Mouse (Mus musculus) NIH3T3 (cell line): Measurements from ENCODE around the gene 4931422A03Rik.
A peak's percentile ranks its signal among the peaks of the same experiment; 100 is the strongest.

Source experiments
- DNase-seq: peaks from one replicate; pipeline ENCODE4 v3.0.0-alpha.2; 2012; ENCODE audit warnings: low read depth

Gene 4931422A03Rik

GRCm38 (mm10) chr2:103935691-103936435 is 92.3 kb downstream of the 4931422A03Rik start:
- no peak for DNase-seq

- DNase-seq: no peak
Observed at GRCm38 (mm10) chr2:103934670-103935069, 93.5 kb downstream of the 4931422A03Rik start.

- no peak for DNase-seq
Observed at GRCm38 (mm10) chr2:103934270-103934669, 93.9 kb downstream of the 4931422A03Rik start.

DNA sequence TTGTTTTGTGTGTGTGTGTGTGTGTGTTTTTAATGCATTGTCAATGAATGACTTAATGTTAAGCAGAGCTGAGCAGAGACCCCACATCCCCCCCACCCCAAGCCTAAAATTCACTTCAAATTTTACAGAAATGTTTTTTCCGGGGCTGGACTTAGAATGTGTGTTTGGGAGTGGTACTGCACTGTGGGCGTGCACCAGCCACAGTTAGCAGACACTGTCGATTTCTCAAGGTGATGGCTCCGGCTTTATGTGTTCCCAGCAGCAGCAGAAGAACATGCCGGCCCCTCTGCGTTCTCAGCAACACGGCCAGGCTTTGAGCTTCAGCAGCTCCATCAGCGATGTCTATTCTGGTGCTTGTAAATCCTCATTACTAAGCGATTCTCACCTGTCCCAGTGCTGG is 95.7 kb downstream of the 4931422A03Rik start:
- DNase-seq: no peak

- no peak for DNase-seq
Observed at GRCm38 (mm10) chr2:103932025-103932424, 96.1 kb downstream of the 4931422A03Rik start.

DNA sequence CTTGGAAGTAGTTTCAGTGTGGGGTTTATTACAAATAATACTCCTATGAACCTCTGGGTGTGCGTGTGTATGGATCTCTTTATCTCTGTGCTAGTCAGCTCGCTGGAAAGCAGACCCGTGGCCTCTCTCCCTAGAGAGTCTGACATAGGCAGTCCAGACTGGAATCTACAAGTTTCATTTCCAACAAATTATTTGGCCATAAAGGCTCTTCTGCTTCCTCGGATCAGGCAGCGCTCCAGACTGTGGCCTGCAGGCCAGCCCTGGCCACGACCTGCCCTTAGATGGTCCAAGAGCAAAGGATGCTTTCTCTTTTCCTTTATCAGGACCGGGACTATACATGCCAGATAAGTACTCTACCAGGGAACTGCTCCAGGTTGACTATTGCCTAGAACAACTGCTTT is 96.7 kb downstream of the 4931422A03Rik start:
- peak; percentile 3 for DNase-seq

DNA sequence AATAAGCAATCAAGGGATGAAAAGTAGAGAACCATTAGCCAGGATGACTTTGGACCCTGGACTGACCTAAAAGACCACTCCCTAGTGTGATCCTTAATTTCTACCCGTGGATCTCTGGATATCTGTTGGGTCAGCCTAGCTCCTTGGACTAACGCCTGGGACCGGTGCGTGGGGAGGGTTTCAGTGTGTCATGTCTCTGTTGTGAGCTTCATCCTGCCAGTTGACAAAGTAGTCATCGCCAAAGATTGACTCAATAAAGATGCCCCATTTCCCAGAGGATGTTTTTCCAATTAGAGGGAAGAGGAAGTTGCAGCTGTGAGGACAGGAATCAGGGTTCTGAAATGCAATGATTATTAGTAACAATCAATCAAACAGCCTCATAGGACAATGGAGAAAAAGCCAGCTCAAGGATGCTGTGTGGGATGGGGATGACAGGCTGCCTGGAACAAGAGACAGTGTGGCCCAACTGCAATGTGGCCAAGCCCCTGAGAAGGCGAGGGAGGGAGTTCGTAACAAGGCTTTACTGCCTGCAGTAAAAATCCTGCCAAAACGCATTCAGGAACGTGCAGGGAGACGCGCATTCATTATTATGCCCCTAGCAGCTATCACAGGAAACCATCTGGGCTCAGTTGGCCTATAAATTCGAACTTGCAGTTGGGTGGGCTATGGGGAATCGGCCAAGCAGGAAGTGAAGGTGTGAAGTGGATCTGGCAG is 97.7 kb downstream of the 4931422A03Rik start:
- DNase-seq: no peak

- DNase-seq: peak; percentile 28
Observed at GRCm38 (mm10) chr2:103927610-103928145, 100.5 kb downstream of the 4931422A03Rik start.

GRCm38 (mm10) chr2:103926586-103927113 is 101.5 kb downstream of the 4931422A03Rik start:
- DNase-seq: no peak

GRCm38 (mm10) chr2:103919488-103919887 is 108.7 kb downstream of the 4931422A03Rik start:
- DNase-seq: no peak

DNA sequence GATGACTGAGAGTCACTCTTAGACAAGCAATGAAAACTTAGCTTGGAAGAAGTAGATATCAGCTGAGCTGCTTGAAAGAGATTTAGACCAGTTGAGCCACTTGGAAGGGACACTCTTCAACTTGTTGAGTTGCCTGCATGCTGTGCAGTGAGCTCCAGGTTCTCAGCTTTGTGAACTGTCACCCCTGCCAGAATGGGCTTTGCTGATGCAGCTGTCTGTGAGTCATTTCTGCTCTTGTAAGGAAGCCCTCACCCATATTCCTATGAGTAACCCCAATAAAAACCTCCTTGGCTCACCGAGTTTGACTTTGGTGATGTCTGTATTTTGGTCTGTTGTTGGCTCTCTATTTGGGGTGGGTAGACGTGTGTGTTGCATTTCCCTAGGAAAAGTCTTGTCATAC is 109.8 kb downstream of the 4931422A03Rik start:
- no peak for DNase-seq

GRCm38 (mm10) chr2:103917375-103917774 is 110.8 kb downstream of the 4931422A03Rik start:
- DNase-seq: no peak
